Mouse (Mus musculus): ENCODE data around the gene Cfap126. TPM values are rescaled to one million over a fixed set of nuclear protein-coding genes. Genes with fewer than 3 reads are reported as not detected.

Gene Cfap126
- total RNA-seq, 1 experiment from 2014 or later, result 2.4 TPM

DNA sequence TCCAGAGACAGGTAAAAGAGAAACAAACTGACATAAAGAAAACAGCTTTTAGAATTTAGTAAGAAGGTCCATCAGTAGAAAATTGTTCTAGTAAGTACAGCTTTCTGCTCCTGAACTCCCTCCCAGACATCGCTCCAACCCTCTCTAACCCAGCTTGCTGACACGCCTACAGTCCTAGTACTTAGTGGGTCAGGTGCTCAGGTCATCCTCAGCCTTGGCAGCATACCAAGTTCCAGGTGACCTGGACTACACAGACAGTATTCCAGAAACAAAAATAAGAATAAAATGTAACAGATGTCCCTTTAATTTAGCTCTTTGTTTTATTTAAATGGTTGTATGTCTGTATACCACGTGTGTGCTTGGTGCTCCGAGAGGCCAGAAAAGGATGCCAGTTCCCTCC lies 38.2 kb downstream of the Cfap126 start:
- no peak for ATAC-seq (replicated peaks in 1 of 2; ENCODE audit: insufficient read depth in 1 of 2, low FRiP score in 2 of 2, low TSS enrichment in 1 of 2, low read depth in 1 of 2, poor library complexity in 2 of 2, severe bottlenecking in 2 of 2)

- no peak for ATAC-seq (replicated peaks in 1 of 2; ENCODE audit: insufficient read depth in 1 of 2, low FRiP score in 2 of 2, low TSS enrichment in 1 of 2, low read depth in 1 of 2, poor library complexity in 2 of 2, severe bottlenecking in 2 of 2)
These were observed 42.9 kb downstream of the Cfap126 start for GRCm38 (mm10) chr1:171156644-171157043.

DNA sequence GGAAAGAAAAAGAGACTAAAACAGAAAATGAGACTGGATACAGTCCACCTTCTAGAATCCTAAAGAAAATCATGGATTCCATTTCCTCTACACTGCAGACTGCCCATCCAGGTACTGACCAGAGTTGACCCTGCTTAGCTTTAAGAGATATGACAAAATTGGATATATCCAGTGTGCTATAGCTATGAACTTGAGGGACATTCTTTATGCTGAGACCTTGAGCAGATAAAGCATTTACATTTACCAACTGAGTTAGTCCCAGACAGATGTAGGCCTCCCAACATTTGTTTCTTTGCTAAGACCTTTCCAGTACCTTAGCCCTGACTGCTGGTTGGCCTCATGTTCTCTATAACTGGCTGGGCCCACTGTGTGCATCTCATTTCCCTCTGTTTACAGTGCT lies 44.2 kb downstream of the Cfap126 start:
- no peak for ATAC-seq (replicated peaks in 1 of 2; ENCODE audit: insufficient read depth in 1 of 2, low FRiP score in 2 of 2, low TSS enrichment in 1 of 2, low read depth in 1 of 2, poor library complexity in 2 of 2, severe bottlenecking in 2 of 2)

GRCm38 (mm10) chr1:171159485-171159975 lies 45.8 kb downstream of the Cfap126 start:
- peak; percentile 60 to 65; a peak in 3 of 4 replicates for ATAC-seq (replicated peaks in 1 of 2; ENCODE audit: insufficient read depth in 1 of 2, low FRiP score in 2 of 2, low TSS enrichment in 1 of 2, low read depth in 1 of 2, poor library complexity in 2 of 2, severe bottlenecking in 2 of 2)

DNA sequence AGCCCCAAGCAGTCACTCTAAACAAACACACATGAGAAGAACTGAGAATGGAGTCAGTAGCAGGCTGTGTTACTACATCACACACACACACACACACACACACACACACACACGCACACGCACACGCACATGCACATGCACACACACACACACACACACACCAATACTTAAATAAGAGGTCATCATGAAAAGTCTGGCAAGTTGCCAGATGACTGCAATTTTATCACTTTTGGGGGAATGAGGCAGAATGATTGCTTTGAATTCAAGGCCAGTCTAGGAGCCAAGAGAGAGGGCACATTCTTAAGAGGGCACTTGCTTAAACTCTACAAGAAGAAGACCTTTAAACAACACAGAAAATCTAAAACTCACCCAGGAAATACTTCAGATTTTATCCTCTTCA lies 48.8 kb downstream of the Cfap126 start:
- ATAC-seq (replicated peaks in 1 of 2; ENCODE audit: insufficient read depth in 1 of 2, low FRiP score in 2 of 2, low TSS enrichment in 1 of 2, low read depth in 1 of 2, poor library complexity in 2 of 2, severe bottlenecking in 2 of 2), result no peak

- ATAC-seq (replicated peaks in 1 of 2; ENCODE audit: insufficient read depth in 1 of 2, low FRiP score in 2 of 2, low TSS enrichment in 1 of 2, low read depth in 1 of 2, poor library complexity in 2 of 2, severe bottlenecking in 2 of 2), result peak; percentile 52 to 54; a peak in 1 of 4 replicates
These were observed 50.5 kb downstream of the Cfap126 start for GRCm38 (mm10) chr1:171164258-171164657.

DNA sequence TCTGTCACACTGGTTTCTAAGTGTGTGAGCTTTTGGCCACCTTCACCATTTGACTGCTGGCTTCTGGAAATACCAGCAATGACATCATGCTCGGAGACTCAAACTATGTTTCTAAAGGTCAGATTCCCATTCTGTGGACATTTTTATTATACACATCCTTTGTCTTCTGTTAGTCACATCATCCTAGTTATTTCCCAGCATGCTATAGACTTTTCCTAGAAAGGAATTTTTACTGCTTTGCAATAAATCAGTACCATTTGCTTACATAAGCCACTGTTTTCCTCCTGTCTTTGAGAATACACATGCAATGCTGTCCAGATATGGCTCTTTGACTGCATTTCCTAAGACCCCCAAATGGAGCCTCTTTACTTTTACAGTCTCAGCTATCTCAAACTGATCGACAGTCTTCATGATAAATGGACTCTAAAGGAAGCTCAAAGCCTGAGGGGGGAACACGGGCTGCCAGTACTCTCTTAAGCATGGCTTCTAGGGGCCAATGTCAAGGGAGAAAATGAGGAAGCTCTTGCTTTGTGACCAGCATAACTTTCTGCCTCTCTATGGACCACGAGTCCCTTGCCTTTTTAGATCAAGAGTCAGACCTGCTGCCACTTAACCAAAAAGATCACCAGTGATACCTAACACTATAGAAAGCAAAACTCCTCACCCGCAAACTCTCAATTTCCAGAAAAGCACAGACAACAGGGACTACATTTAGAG lies 52.1 kb downstream of the Cfap126 start:
- ATAC-seq (replicated peaks in 1 of 2; ENCODE audit: insufficient read depth in 1 of 2, low FRiP score in 2 of 2, low TSS enrichment in 1 of 2, low read depth in 1 of 2, poor library complexity in 2 of 2, severe bottlenecking in 2 of 2), result peak; percentile 45 to 53

DNA sequence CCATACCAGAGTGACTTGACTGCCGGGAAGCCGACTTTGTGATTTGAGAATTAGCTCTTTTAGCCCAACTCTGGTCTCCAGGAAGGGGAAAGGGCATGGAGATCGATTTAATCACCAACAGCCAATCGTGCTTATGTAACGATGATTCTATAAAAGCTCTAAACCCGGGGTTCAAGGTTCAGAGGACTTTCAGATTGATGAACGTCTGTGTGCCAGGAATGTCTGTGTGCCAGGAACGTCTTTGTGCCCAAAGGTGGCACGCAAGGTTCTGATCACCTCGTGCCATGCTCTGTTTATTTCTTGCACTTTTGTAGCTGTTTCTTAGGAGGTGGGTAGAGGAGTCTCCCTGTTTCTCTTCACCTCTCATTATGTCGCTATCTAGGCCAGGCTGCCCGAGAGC lies 55.2 kb downstream of the Cfap126 start:
- ATAC-seq (replicated peaks in 1 of 2; ENCODE audit: insufficient read depth in 1 of 2, low FRiP score in 2 of 2, low TSS enrichment in 1 of 2, low read depth in 1 of 2, poor library complexity in 2 of 2, severe bottlenecking in 2 of 2), result no peak

GRCm38 (mm10) chr1:171169913-171170312 lies 56.2 kb downstream of the Cfap126 start:
- no peak for ATAC-seq (replicated peaks in 1 of 2; ENCODE audit: insufficient read depth in 1 of 2, low FRiP score in 2 of 2, low TSS enrichment in 1 of 2, low read depth in 1 of 2, poor library complexity in 2 of 2, severe bottlenecking in 2 of 2)

- peak in 1 of 2 experiments; percentile 45; a peak in 1 of 4 replicates for ATAC-seq (replicated peaks in 1 of 2; ENCODE audit: insufficient read depth in 1 of 2, low FRiP score in 2 of 2, low TSS enrichment in 1 of 2, low read depth in 1 of 2, poor library complexity in 2 of 2, severe bottlenecking in 2 of 2)
These were observed 57.4 kb downstream of the Cfap126 start for GRCm38 (mm10) chr1:171171138-171171537.

- no peak for ATAC-seq (replicated peaks in 1 of 2; ENCODE audit: insufficient read depth in 1 of 2, low FRiP score in 2 of 2, low TSS enrichment in 1 of 2, low read depth in 1 of 2, poor library complexity in 2 of 2, severe bottlenecking in 2 of 2)
These were observed 59.1 kb downstream of the Cfap126 start for GRCm38 (mm10) chr1:171172779-171173178.

Other genes starting within 250 kb of the Cfap126 start
- 25.2 and 26.2 TPM in 2 replicates for gene Atf6, start 246.1 kb upstream of the Cfap126 start, total RNA-seq (2017)
- 1.8 TPM in 1 of 2 replicates, not detected in the other for gene Gm26620, start 228.9 kb upstream of the Cfap126 start, total RNA-seq (2017)
- 10.8 and 18.7 TPM in 2 replicates for gene Dusp12, start 228.4 kb upstream of the Cfap126 start, total RNA-seq (2017)
- gene Fcrlb, start 201.0 kb upstream of the Cfap126 start, total RNA-seq (2017), result not detected in 2 replicates
- gene Fcrla, start 186.3 kb upstream of the Cfap126 start, total RNA-seq (2017), result 0.65 and 1.1 TPM in 2 replicates
- gene Fcgr2b, start 137.4 kb upstream of the Cfap126 start, total RNA-seq (2017), result 18.5 and 26.0 TPM in 2 replicates
- gene Fcgr4, start 95.0 kb upstream of the Cfap126 start, total RNA-seq (2017), result 1.1 and 6.9 TPM in 2 replicates
- 30.2 and 49.4 TPM in 2 replicates for gene Fcgr3, start 49.0 kb upstream of the Cfap126 start, total RNA-seq (2017)
- gene Sdhc, start 36.7 kb downstream of the Cfap126 start, total RNA-seq (2017), result 52.4 and 87.6 TPM in 2 replicates
- not detected in 2 replicates for gene Mpz, start 36.8 kb downstream of the Cfap126 start, total RNA-seq (2017)
- gene Pcp4l1, start 82.3 kb downstream of the Cfap126 start, total RNA-seq (2017), result 42.7 and 46.5 TPM in 2 replicates
- 0.81 and 1.5 TPM in 2 replicates for gene Nr1i3, start 100.1 kb downstream of the Cfap126 start, total RNA-seq (2017)
- 17.5 and 25.0 TPM in 2 replicates for gene Tomm40l, start 108.6 kb downstream of the Cfap126 start, total RNA-seq (2017)
- gene Apoa2, start 111.1 kb downstream of the Cfap126 start, total RNA-seq (2017), result not detected in 2 replicates
- gene Fcer1g, start 120.4 kb downstream of the Cfap126 start, total RNA-seq (2017), result 44.5 and 76.7 TPM in 2 replicates
- 0.25 TPM in 1 of 2 replicates, not detected in the other for gene Adamts4, start 136.5 kb downstream of the Cfap126 start, total RNA-seq (2017)
- 260 and 369 TPM in 2 replicates for gene Ndufs2, start 137.5 kb downstream of the Cfap126 start, total RNA-seq (2017)
- 13.7 and 43.0 TPM in 2 replicates for gene B4galt3, start 156.4 kb downstream of the Cfap126 start, total RNA-seq (2017)
- gene Ppox, start 167.3 kb downstream of the Cfap126 start, total RNA-seq (2017), result 9.5 and 35.5 TPM in 2 replicates
- gene Usp21, start 174.1 kb downstream of the Cfap126 start, total RNA-seq (2017), result 26.5 and 31.8 TPM in 2 replicates
- gene Ufc1, start 181.1 kb downstream of the Cfap126 start, total RNA-seq (2017), result 56.5 and 92.4 TPM in 2 replicates
- gene Dedd, start 215.2 kb downstream of the Cfap126 start, total RNA-seq (2017), result 11.0 and 15.8 TPM in 2 replicates
- 45.7 and 55.1 TPM in 2 replicates for gene Nit1, start 231.7 kb downstream of the Cfap126 start, total RNA-seq (2017)
- gene Pfdn2, start 231.8 kb downstream of the Cfap126 start, total RNA-seq (2017), result 35.8 and 50.2 TPM in 2 replicates
- gene Klhdc9, start 246.9 kb downstream of the Cfap126 start, total RNA-seq (2017), result 3.5 and 5.7 TPM in 2 replicates